8 mouse cellular contexts compared by ENCODE assay signal in genomic region chr11:117934168-117934567, GRCm38 (mm10). TPM values are rescaled to one million over a fixed set of nuclear protein-coding genes. Genes with fewer than 3 reads are reported as not detected.
A peak's percentile ranks its signal among the peaks of the same experiment; 100 is the strongest.
DNase-seq lines count a peak whose midpoint lies in the region; ATAC-seq lines count a peak whose summit lies in the region.

No protein-coding gene starts in this region.

- H3K9ac ChIP-seq in hindbrain, embryonic 16.5 days (ENCODE audit: low read depth, low read length) = no peak overlapping the region

- peaks cover 2% of the 10 kb centered on the region; the same call in 1 of the 2 replicates for H3K27me3 ChIP-seq in hindbrain, embryonic 16.5 days (replicated peaks; ENCODE audit: control insufficient read depth, insufficient read depth, low read length)

- no peak overlapping the region for H3K27ac ChIP-seq in hindbrain, embryonic 16.5 days (ENCODE audit: low read depth, low read length)

- 48% methylated on average over 2 of the region's 2 CpGs for WGBS in hindbrain, embryonic 16.5 days

- no peak for ATAC-seq in hindbrain, embryonic 16.5 days

- H3K4me3 ChIP-seq in hindbrain, embryonic 16.5 days (ENCODE audit: low read length) = no peak overlapping the region

- H3K36me3 ChIP-seq in hindbrain, embryonic 16.5 days (ENCODE audit: control insufficient read depth, insufficient read depth, low read length) = no peaks in the 10 kb centered on the region

- H3K9me3 ChIP-seq in hindbrain, embryonic 16.5 days (ENCODE audit: control insufficient read depth, low read length) = no peaks in the 10 kb centered on the region

- peak; percentile 48 for DNase-seq in kidney, adult 11 months
- no peak for DNase-seq in kidney, adult 18-20 months
- DNase-seq in gastrocnemius, adult 18-20 months (ENCODE audit: low spot score) = peak; percentile 81
- peak; percentile 24 to 36 for DNase-seq in kidney, postnatal 36 days
- peak; percentile 47 for DNase-seq in retina, postnatal 1 day
- no peak for DNase-seq in B cell, adult 2 months
- no peak for DNase-seq in thymus, postnatal 0 days (ENCODE audit: low spot score)

- H3K4me1 ChIP-seq in hindbrain, embryonic 16.5 days (ENCODE audit: control insufficient read depth, insufficient read depth, low read depth, low read length) = peaks cover 17% of the 10 kb centered on the region

- no peak overlapping the region for H3K4me2 ChIP-seq in hindbrain, embryonic 16.5 days (ENCODE audit: low read length)

RNA-seq across cellular contexts. Expression of gene Socs3, which starts 35.7 kb away (rescaled TPM):
- 1 to 10 TPM; 3.1 to 6.6 TPM for total RNA-seq in gastrocnemius, adult 18-20 months (2021)
- 7.5 and 8.9 TPM in 2 replicates for polyA plus RNA-seq in hindbrain, embryonic 16.5 days (2015; fragmentation: Nextera tagmentation; extraction: Ambion mirVana)
- polyA plus RNA-seq in thymus, postnatal 0 days (2015; fragmentation: Nextera tagmentation; extraction: Ambion mirVana) = 25.8 and 26.7 TPM in 2 replicates

RNA-seq across cellular contexts. Expression of gene Pgs1, which starts 51.9 kb away (rescaled TPM):
- 10 to 100 TPM; 17.6 to 18.5 TPM for total RNA-seq in gastrocnemius, adult 18-20 months (2021)
- 67.3 and 68.4 TPM in 2 replicates for polyA plus RNA-seq in hindbrain, embryonic 16.5 days (2015; fragmentation: Nextera tagmentation; extraction: Ambion mirVana)
- polyA plus RNA-seq in thymus, postnatal 0 days (2015; fragmentation: Nextera tagmentation; extraction: Ambion mirVana) = 54.8 and 55.6 TPM in 2 replicates

Comparison
In these comparisons a context has a peak if more than half of its experiments do, and no peak if none do; other contexts are left out.
1. DNase-seq: peak in kidney, adult 11 months (single experiment), gastrocnemius, adult 18-20 months (single experiment), kidney, postnatal 36 days (2 of 2) and retina, postnatal 1 day (single experiment); none in kidney, adult 18-20 months (single experiment), B cell, adult 2 months (0 of 2) and thymus, postnatal 0 days (single experiment).